Mouse (Mus musculus): ENCODE data around the gene Hrasls.

DNA sequence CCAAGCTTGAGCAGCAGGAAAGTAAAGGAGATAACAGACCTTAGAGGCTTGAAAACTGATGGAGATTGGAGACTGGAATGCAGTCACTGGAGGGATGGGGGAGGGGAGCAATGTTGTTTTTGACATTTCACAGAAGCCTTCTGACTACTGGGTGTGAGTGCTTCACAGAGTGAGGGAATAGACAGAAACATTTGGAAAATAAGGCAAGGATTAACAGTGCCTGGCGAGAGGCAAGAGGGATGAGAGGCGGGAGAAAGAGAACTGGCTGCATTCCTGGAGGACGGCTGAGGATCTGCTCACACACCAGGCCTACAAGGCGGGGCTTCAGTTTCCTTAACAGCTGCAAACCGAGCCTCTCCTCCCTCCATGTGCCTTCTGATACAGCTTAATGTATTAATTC is 11.0 kb upstream of the Hrasls start:
- TF ChIP-seq CTCF (IDR thresholded peaks at IDR 0.05; ENCODE audit: extremely low read depth, insufficient read depth, low read length) (no peak), POLR2A (IDR thresholded peaks at IDR 0.05; ENCODE audit: extremely low read depth, insufficient read depth, low read length) (no peak)
